Mouse (Mus musculus) heart, postnatal 0 days (tissue): Measurements from ENCODE around the gene Atp9a. TPM values are rescaled to one million over a fixed set of nuclear protein-coding genes. Genes with fewer than 3 reads are reported as not detected.

Experiments used
- ATAC-seq: fragments of 200-750 bp; cut with Nextera tagmentation; 2 replicates; pipeline ENCODE4 v1.8.0; 2017; ENCODE audit warnings: low read depth, moderate number of reproducible peaks, moderate library complexity; ENCODE audit not compliant: insufficient read depth
- DNase-seq: peaks from one replicate; pipeline ENCODE4 v3.0.0-alpha.2; 2016; ENCODE audit warnings: low spot score
- H3K27ac ChIP-seq: fragments of 300-500 bp; sonication (generic); 2 replicates; pipeline ENCODE4 v1.5.1; 2014; ENCODE audit warnings: low read depth, mild to moderate bottlenecking
- H3K27me3 ChIP-seq: fragments of 300-500 bp; sonication (generic); 2 replicates; pipeline ENCODE4 v1.6.1; 2014; ENCODE audit warnings: low read length, mixed read lengths; ENCODE audit not compliant: control insufficient read depth, insufficient read depth
- H3K36me3 ChIP-seq: fragments of 300-500 bp; sonication (generic); replicated peaks from 2 replicates; pipeline ENCODE4 v1.6.1; 2014; ENCODE audit warnings: low read length, mixed read lengths; ENCODE audit not compliant: control insufficient read depth, insufficient read depth
- H3K4me1 ChIP-seq: fragments of 300-500 bp; sonication (generic); 2 replicates; pipeline ENCODE4 v1.6.1; 2014; ENCODE audit warnings: antibody characterized with exemption; ENCODE audit not compliant: control insufficient read depth, insufficient read depth
- H3K4me2 ChIP-seq: fragments of 300-500 bp; sonication (generic); 2 replicates; pipeline ENCODE4 v1.6.1; 2014; ENCODE audit warnings: low read depth, mild to moderate bottlenecking, low read length, moderate library complexity
- H3K4me3 ChIP-seq: fragments of 300-500 bp; sonication (generic); 2 replicates; pipeline ENCODE4 v1.5.1; 2014; ENCODE audit warnings: low read depth, low read length
- H3K9ac ChIP-seq: fragments of 300-500 bp; sonication (generic); replicated peaks from 2 replicates; pipeline ENCODE4 v1.6.1; 2014; ENCODE audit warnings: low read depth, low read length, mixed read lengths
- H3K9me3 ChIP-seq: fragments of 300-500 bp; sonication (generic); replicated peaks from 2 replicates; pipeline ENCODE4 v1.6.1; 2016; ENCODE audit warnings: low read length; ENCODE audit not compliant: control insufficient read depth
- CTCF ChIP-seq: IDR thresholded peaks from 2 replicates; pipeline ENCODE4 v1.5.1; 2016; ENCODE audit warnings: antibody characterized with exemption, control low read depth, low read depth
- EP300 ChIP-seq: IDR thresholded peaks from 2 replicates; pipeline ENCODE4 v1.6.1; 2016; ENCODE audit warnings: antibody characterized with exemption, low read depth
- WGBS: fragments of 180-500 bp; shearing (Covaris S2); extraction: QIAGEN DNeasy Blood & Tissue Kit; methylation state at CpG from one replicate; pipeline ENCODE4 v1.1.7; 2014; 5-methylcytosine and 5-hydroxymethylcytosine counted together
- polyA plus RNA-seq: library from polyadenylated mRNA; unstranded; fragments of >200 nt; fragmentation: Nextera tagmentation; extraction: Ambion mirVana; gene quantifications from 2 replicates; pipeline ENCODE4 v1.2.1, GENCODE M21; 2015
- total RNA-seq: library from RNA; depleted of rRNA; stranded (reverse); fragments of >200 nt; gene quantifications from 2 replicates; pipeline ENCODE4 v1.2.3, GENCODE M21; 2014; ENCODE audit warnings: low replicate concordance

Gene Atp9a
- total and polyA plus RNA-seq, 2 experiments from 2014 or later, result 12.8 to 46.1 TPM

DNA sequence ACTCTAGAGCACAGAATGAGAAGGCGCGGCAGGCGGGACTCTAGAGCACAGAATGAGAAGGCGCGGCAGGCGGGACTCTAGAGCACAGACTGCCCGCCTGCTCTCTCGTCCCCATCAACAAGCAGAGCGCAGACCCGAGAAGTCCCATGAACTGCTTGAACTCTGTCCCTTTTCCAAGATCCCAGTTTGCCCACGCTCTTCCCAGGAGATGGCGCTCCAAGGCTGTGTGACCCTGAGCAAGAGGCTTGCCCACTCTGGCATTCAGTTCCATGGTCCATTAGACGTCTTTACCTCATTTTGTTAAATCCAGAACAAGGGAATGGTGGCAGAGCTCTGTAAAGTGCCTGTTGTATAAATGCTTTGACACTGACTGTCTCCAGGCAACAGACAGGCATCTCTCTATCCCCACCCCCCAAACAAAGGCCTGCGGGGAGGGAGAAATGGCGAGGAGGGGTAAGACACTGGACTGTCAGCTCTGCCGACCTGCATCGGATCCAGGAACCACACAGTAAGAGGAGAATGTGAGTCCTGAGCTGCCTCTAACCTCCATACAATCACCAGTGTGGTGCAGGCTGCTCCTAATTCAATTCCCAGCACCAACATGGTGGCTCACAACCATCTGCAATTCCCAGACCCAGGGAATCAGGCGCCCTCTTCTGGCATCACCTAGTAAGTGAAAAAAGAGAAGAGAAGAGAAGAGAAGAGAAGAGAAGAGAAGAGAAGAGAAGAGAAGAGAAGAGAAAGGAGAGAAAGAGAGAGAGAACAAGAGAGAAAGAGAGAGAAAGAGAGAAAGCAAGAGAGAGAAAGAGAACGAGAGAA is 62.6 kb downstream of the Atp9a start:
- Histone ChIP-seq H3K4me1 (no peaks in the 10 kb centered on the region), H3K9ac (no peak overlapping the region), H3K36me3 (no peaks in the 10 kb centered on the region; the same call in 1 of the 2 replicates), H3K4me3 (no peak overlapping the region), H3K27me3 (no peaks in the 10 kb centered on the region), H3K9me3 (no peaks in the 10 kb centered on the region), H3K4me2 (no peak overlapping the region), H3K27ac (no peak overlapping the region)
- ATAC-seq (no peak), DNase-seq (no peak)
- WGBS, result 56% methylated on average over 19 of the region's 19 CpGs
- TF ChIP-seq CTCF, result no peak
- TF ChIP-seq EP300, result no peak

GRCm38 (mm10) chr2:168678662-168679294 is 63.4 kb downstream of the Atp9a start:
- ATAC-seq, result no peak
- Histone ChIP-seq H3K9ac (no peak overlapping the region), H3K4me1 (no peaks in the 10 kb centered on the region), H3K27me3 (no peaks in the 10 kb centered on the region), H3K4me2 (no peak overlapping the region), H3K9me3 (no peaks in the 10 kb centered on the region), H3K36me3 (peaks cover 4% of the 10 kb centered on the region; the same call in 1 of the 2 replicates), H3K27ac (no peak overlapping the region), H3K4me3 (no peak overlapping the region)
- no peak for DNase-seq
- TF ChIP-seq CTCF (no peak), EP300 (no peak)
- WGBS, result 77% methylated on average over 15 of the region's 15 CpGs

GRCm38 (mm10) chr2:168677650-168678049 is 64.6 kb downstream of the Atp9a start:
- WGBS, result 74% methylated on average over 9 of the region's 9 CpGs
- H3K4me1 ChIP-seq, result no peaks in the 10 kb centered on the region
- TF ChIP-seq EP300 (no peak), CTCF (no peak)
- no peak overlapping the region for H3K4me3 ChIP-seq
- no peaks in the 10 kb centered on the region for H3K9me3 ChIP-seq
- H3K27ac ChIP-seq, result no peak overlapping the region
- H3K36me3 ChIP-seq, result peaks cover 10% of the 10 kb centered on the region; the same call in 1 of the 2 replicates
- no peak overlapping the region for H3K9ac ChIP-seq
- DNase-seq (no peak), ATAC-seq (no peak)
- no peaks in the 10 kb centered on the region for H3K27me3 ChIP-seq
- H3K4me2 ChIP-seq, result no peak overlapping the region

DNA sequence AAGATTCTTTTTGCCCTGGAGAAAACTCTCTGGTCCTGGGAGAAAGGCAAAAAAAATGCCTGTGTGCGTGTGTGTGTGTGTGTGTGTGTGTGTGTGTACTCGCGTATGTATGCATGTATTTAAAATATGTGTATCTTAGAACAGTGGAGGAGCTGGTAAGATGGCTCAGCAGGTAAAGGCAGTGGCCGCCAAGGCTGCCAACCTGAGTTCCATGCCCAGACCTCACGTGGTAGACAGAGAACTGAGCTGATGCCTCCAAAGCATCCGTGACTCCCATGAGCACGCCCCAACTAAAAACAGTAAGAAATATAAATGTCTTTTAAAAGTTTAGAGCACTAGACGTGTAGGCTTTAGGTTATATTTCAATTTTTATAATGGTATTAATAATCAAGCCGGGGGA is 70.5 kb downstream of the Atp9a start:
- H3K9ac ChIP-seq, result no peak overlapping the region
- 87% methylated on average over 9 of the region's 9 CpGs for WGBS
- no peaks in the 10 kb centered on the region for H3K27me3 ChIP-seq
- ATAC-seq, result no peak
- no peak overlapping the region for H3K4me2 ChIP-seq
- H3K4me3 ChIP-seq, result no peak overlapping the region
- TF ChIP-seq EP300 (no peak), CTCF (no peak)
- no peaks in the 10 kb centered on the region for H3K4me1 ChIP-seq
- H3K27ac ChIP-seq, result no peak overlapping the region
- peaks cover 17% of the 10 kb centered on the region; the same call in 1 of the 2 replicates for H3K36me3 ChIP-seq
- DNase-seq, result no peak
- no peaks in the 10 kb centered on the region for H3K9me3 ChIP-seq

DNA sequence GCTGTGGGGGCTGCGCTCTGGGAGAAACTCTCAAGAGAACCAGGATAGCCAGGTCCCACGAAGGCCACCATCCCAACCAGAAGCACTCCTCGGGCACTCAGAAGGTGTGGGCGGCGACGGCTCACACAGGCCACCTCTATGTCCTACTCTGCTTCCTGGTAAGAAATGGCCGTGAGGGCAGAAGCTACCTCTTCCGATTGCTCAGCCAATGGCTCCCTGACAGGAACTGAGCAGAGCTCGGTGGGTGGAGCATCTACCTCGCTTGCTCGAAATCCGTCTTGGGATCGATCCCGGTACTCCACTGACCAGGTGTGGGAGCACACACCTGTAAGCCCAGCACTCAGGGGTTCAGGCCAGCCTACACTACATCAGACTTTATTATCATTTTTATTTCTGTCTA is 72.0 kb downstream of the Atp9a start:
- no peak overlapping the region for H3K27ac ChIP-seq
- no peaks in the 10 kb centered on the region for H3K27me3 ChIP-seq
- H3K4me3 ChIP-seq, result no peak overlapping the region
- H3K36me3 ChIP-seq, result peaks cover 17% of the 10 kb centered on the region; the same call in 1 of the 2 replicates
- no peak for TF ChIP-seq CTCF
- no peak for TF ChIP-seq EP300
- no peak for ATAC-seq
- H3K9ac ChIP-seq, result no peak overlapping the region
- no peak for DNase-seq
- H3K9me3 ChIP-seq, result no peaks in the 10 kb centered on the region
- H3K4me1 ChIP-seq, result no peaks in the 10 kb centered on the region
- WGBS, result 79% methylated on average over 14 of the region's 14 CpGs
- H3K4me2 ChIP-seq, result no peak overlapping the region
